Mouse (Mus musculus): ENCODE data around the gene F11r. TPM values are rescaled to one million over a fixed set of nuclear protein-coding genes. Genes with fewer than 3 reads are reported as not detected.

Gene F11r
- total RNA-seq, 4 experiments from 2014 or later = 26.4 to 53.3 (median 39.5) TPM

Other genes starting within 250 kb of the F11r start
- 10 to 100 TPM; 55.7 to 66.0 (median 59.2) TPM for gene Pcp4l1, start 241.3 kb upstream of the F11r start, total RNA-seq (2022)
- under 1 TPM in 2 of 4 experiments, not detected in 2; 0.13 to 0.15 TPM for gene Nr1i3, start 223.6 kb upstream of the F11r start, total RNA-seq (2022)
- 10 to 100 TPM; 39.1 to 49.2 (median 46.0) TPM for gene Tomm40l, start 215.0 kb upstream of the F11r start, total RNA-seq (2022)
- 1 to 10 TPM; 2.0 to 6.4 (median 4.3) TPM for gene Apoa2, start 212.5 kb upstream of the F11r start, total RNA-seq (2022)
- gene Fcer1g, start 203.2 kb upstream of the F11r start, total RNA-seq (2022) = 10 to 100 TPM; 21.8 to 34.4 (median 28.3) TPM
- gene Adamts4, start 187.1 kb upstream of the F11r start, total RNA-seq (2022) = under 1 TPM; 0.46 to 0.80 (median 0.60) TPM
- gene Ndufs2, start 186.1 kb upstream of the F11r start, total RNA-seq (2022) = 100 to 1,000 TPM; 609 to 713 (median 672) TPM
- 10 to 100 TPM; 28.5 to 44.8 (median 43.0) TPM for gene B4galt3, start 167.2 kb upstream of the F11r start, total RNA-seq (2022)
- 10 to 100 TPM; 39.7 to 86.2 (median 65.6) TPM for gene Ppox, start 156.3 kb upstream of the F11r start, total RNA-seq (2022)
- 10 to 100 TPM; 39.3 to 64.7 (median 52.0) TPM for gene Usp21, start 149.5 kb upstream of the F11r start, total RNA-seq (2022)
- 100 to 1,000 TPM; 179 to 200 (median 194) TPM for gene Ufc1, start 142.5 kb upstream of the F11r start, total RNA-seq (2022)
- gene Dedd, start 108.4 kb upstream of the F11r start, total RNA-seq (2022) = 10 to 100 TPM; 31.0 to 45.9 (median 36.7) TPM
- gene Nit1, start 91.9 kb upstream of the F11r start, total RNA-seq (2022) = 100 to 1,000 TPM in 1 of 4 experiments, 10 to 100 TPM in 3; 81.4 to 103 (median 89.6) TPM
- 100 to 1,000 TPM in 2 of 4 experiments, 10 to 100 TPM in 2; 76.7 to 184 (median 115) TPM for gene Pfdn2, start 91.9 kb upstream of the F11r start, total RNA-seq (2022)
- 10 to 100 TPM in 1 of 4 experiments, 1 to 10 TPM in 3; 1.7 to 13.1 (median 6.2) TPM for gene Klhdc9, start 76.7 kb upstream of the F11r start, total RNA-seq (2022)
- under 1 TPM; 0.10 to 0.54 (median 0.31) TPM for gene Nectin4, start 67.4 kb upstream of the F11r start, total RNA-seq (2022)
- gene Arhgap30, start 48.6 kb upstream of the F11r start, total RNA-seq (2022) = 1 to 10 TPM; 3.4 to 7.5 (median 5.5) TPM
- 10 to 100 TPM; 61.4 to 94.4 (median 75.4) TPM for gene Usf1, start 26.2 kb upstream of the F11r start, total RNA-seq (2022)
- gene Tstd1, start 18.7 kb upstream of the F11r start, total RNA-seq (2022) = 1 to 10 TPM; 1.7 to 8.1 (median 5.3) TPM
- gene Alyref2, start 65.9 kb downstream of the F11r start, total RNA-seq (2022) = 1 to 10 TPM; 6.0 to 9.4 (median 7.0) TPM
- not detected for gene Itln1, start 97.8 kb downstream of the F11r start, total RNA-seq (2022)
- gene Cd244a, start 121.7 kb downstream of the F11r start, total RNA-seq (2022) = 1 to 10 TPM in 2 of 4 experiments, under 1 TPM in 2; 0.71 to 1.3 (median 0.97) TPM
- gene Ly9, start 169.9 kb downstream of the F11r start, total RNA-seq (2022) = 1 to 10 TPM in 3 of 4 experiments, under 1 TPM in 1; 0.64 to 3.2 (median 2.1) TPM
- 1 to 10 TPM in 3 of 4 experiments, under 1 TPM in 1; 0.73 to 4.3 (median 2.0) TPM for gene Slamf7, start 215.5 kb downstream of the F11r start, total RNA-seq (2022)
- gene Cd48, start 244.5 kb downstream of the F11r start, total RNA-seq (2022) = 1 to 10 TPM; 2.5 to 6.8 (median 4.1) TPM